Mouse (Mus musculus) neural tube, embryonic 11.5 days (tissue): ENCODE data around the gene Nr4a2. TPM values are rescaled to one million over a fixed set of nuclear protein-coding genes. Genes with fewer than 3 reads are reported as not detected.

ENCODE experiments used
- ATAC-seq: fragments of 200-750 bp; cut with Nextera tagmentation; 2 replicates; pipeline ENCODE4 v1.8.0; 2017; ENCODE audit warnings: moderate number of reproducible peaks, mild to moderate bottlenecking, moderate TSS enrichment, moderate library complexity; ENCODE audit not compliant: insufficient read depth, low FRiP score, low TSS enrichment
- DNase-seq: peaks from one replicate; pipeline ENCODE4 v3.0.0-alpha.2; 2015; ENCODE audit warnings: low spot score
- H3K27ac ChIP-seq: fragments of 300-500 bp; sonication (generic); 2 replicates; pipeline ENCODE4 v1.5.1; 2014; ENCODE audit warnings: low read depth, mild to moderate bottlenecking, low read length
- H3K27me3 ChIP-seq: fragments of 300-500 bp; sonication (generic); 2 replicates; pipeline ENCODE4 v1.6.1; 2014; ENCODE audit warnings: mild to moderate bottlenecking, low read length, mixed read lengths; ENCODE audit not compliant: control insufficient read depth, insufficient read depth
- H3K36me3 ChIP-seq: fragments of 300-500 bp; sonication (generic); 2 replicates; pipeline ENCODE4 v1.6.1; 2014; ENCODE audit warnings: mild to moderate bottlenecking, low read length, moderate library complexity, mixed read lengths; ENCODE audit not compliant: control insufficient read depth, insufficient read depth
- H3K4me1 ChIP-seq: fragments of 300-500 bp; sonication (generic); 2 replicates; pipeline ENCODE4 v1.6.1; 2014; ENCODE audit warnings: low read length, mixed read lengths; ENCODE audit not compliant: control insufficient read depth, insufficient read depth
- H3K4me2 ChIP-seq: fragments of 300-500 bp; sonication (generic); 2 replicates; pipeline ENCODE4 v1.6.1; 2014; ENCODE audit warnings: low read depth, mild to moderate bottlenecking, moderate library complexity
- H3K4me3 ChIP-seq: fragments of 300-500 bp; sonication (generic); 2 replicates; pipeline ENCODE4 v1.5.1; 2014; ENCODE audit warnings: low read depth, low read length
- H3K9ac ChIP-seq: fragments of 300-500 bp; sonication (generic); 2 replicates; pipeline ENCODE4 v1.6.1; 2014; ENCODE audit warnings: mild to moderate bottlenecking, low read length
- H3K9me3 ChIP-seq: fragments of 300-500 bp; sonication (generic); 2 replicates; pipeline ENCODE4 v1.6.1; 2016; ENCODE audit warnings: low read length; ENCODE audit not compliant: control insufficient read depth
- WGBS: fragments of 180-500 bp; shearing (Covaris S2); extraction: QIAGEN DNeasy Blood & Tissue Kit; methylation state at CpG from one replicate; pipeline ENCODE4 v1.1.7; 2014; 5-methylcytosine and 5-hydroxymethylcytosine counted together
- polyA plus RNA-seq: library from polyadenylated mRNA; unstranded; fragments of >200 nt; fragmentation: Nextera tagmentation; extraction: Ambion mirVana; gene quantifications from 2 replicates; pipeline ENCODE4 v1.2.1, GENCODE M21; 2014

Nr4a2 gene
- polyA plus RNA-seq, 1 experiment from 2014 or later = 6.1 TPM

DNA sequence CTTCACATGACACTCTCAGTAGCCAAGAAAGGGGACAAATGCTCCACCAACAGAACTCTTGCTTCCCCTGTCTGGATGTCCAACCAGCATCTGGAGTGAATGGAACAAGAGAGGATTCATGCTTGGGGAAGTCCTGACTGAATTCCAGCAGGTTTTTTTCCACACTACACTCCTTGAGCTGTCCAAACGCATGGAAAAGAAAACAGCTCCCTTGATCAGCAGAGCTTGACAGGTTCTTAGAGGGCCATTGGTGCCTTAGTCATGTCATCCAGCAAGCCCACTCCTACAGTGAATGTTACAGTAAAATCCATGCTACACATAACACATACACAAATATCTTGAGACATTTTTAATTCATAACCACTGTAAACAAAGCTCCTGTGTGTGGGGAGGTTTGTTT, 60.3 kb downstream of the Nr4a2 start:
- DNase-seq (no peak), ATAC-seq (no peak)
- Histone ChIP-seq H3K36me3 (no peaks in the 10 kb centered on the region), H3K27ac (no peak overlapping the region), H3K9ac (no peak overlapping the region), H3K4me1 (no peaks in the 10 kb centered on the region), H3K27me3 (no peaks in the 10 kb centered on the region), H3K4me2 (no peak overlapping the region), H3K4me3 (no peak overlapping the region), H3K9me3 (no peaks in the 10 kb centered on the region)
- 86% methylated on average over 1 of the region's 1 CpGs for WGBS

Other genes starting within 250 kb of the Nr4a2 start
- gene Gpd2, start 113.6 kb upstream of the Nr4a2 start, polyA plus RNA-seq = 22.2 and 22.6 TPM in 2 replicates